Mouse (Mus musculus) cerebral cortex, adult 2 months (tissue): Measurements from ENCODE around the gene Tmub2.

Experiments used
- WGBS: fragments of 180-500 bp; shearing (Covaris S2); methylation state at CpG from one replicate; pipeline ENCODE4 v1.1.7; 2018; 5-methylcytosine and 5-hydroxymethylcytosine counted together

Tmub2 gene

DNA sequence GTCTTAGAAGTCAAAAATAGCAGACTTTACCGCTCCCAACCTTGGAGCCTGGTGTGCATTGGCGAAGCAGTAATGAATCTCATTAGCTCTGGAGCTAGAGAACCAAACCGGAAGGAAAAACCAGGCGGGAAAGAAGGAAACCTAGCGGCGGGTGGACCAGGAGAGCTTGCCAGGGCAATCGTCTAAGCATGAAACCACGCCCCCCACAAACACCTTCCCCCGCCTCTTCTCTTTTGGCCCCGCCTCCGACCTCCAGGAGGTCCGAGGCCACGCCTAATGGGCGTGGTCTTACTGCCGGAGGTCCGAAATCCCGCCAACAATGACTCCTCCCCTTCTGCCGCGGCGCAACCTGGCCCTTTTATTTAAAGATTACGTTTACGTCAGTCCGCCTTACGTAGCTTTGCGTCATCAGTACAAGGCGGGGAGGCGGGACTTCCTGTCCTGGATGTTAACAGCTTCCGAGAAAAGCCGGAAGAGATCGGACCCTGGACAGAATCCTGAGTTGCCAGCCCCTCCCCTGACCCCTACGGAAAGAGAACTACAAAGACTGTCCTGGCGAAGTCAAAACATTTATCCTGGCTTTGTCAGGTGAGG, at the start of gene Tmub2:
Tmub2 (plus strand) TSS at position 431 of the 594 bp plus-strand sequence.
- under 1% methylated on average over 32 of the region's 32 CpGs for WGBS

DNA sequence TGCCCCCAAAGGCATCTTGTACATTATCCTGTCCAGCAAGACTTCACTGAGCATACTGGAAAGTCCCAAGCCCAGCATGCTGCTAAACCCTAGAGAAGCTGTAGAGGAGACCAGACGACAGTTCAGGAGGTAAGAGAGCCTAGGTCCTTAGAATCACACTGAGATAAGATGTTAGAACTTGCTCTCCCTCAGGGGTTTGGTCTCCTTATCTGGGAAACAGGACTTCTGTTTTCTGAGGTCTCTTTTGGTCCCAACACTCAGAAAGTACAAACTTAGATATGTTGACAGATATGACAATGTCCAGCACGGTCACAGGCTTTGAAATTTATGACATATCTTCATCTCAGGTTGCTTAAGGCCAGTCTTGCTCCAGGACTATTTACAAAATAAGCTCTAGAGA, 48.7 kb upstream of the Tmub2 start:
- 86% methylated on average over 2 of the region's 2 CpGs for WGBS

DNA sequence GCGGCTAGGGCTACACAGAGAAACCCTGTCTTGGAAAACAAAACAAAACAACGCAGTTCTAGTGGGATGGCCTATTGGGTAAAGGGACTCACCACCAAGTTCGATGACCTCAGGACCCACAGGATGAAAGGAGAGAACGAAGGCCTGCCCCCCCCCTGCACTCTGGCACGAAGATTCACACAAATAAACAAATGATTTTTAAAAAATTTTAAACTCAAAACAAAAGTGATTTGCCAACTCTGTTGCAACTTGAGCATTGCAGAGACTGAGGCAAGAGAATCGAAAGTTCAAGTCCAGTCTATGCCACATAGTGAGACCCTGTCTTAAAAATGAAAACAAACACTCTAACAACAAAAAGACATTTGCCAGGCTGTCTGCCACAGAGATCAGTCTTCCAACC, 44.1 kb upstream of the Tmub2 start:
- 88% methylated on average over 6 of the region's 6 CpGs for WGBS

DNA sequence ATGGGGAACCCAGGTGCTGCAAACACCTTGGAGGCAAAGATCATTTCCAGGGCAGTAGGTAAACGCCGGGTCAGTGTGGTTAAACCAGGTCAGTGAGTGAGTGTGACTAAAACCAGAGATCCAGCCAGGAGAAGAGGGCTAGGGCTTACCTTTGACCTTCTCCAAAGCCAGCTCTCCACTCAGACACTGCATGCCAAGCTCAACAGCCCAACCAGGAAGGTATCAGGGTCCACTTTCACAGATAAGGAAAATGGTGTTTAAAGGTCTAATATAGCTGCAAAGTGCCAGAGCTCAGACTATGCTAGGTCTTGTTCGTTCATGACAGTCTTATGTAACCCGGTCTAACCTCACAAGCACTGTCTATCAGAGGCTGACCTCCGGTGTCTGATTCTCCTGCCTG, 43.5 kb upstream of the Tmub2 start:
- 91% methylated on average over 5 of the region's 5 CpGs for WGBS

DNA sequence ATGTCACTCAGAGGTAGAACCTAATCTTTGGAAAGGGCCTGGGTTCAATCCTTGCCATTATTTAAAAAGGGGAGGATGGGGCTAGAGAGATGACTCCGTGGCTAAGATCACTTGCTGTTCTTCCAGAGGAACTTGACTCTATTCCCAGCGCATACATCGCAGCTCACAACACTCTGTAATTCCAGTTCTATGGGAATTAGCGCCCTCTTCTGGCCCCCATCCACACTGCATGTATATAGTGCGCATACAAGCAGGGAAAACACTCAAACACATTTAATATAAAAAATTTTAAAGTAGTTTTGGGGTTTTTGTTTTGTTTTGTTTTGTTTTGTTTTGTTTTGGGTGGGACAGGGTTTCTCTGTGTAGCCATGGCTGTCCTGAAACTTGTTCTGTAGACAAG, 42.9 kb upstream of the Tmub2 start:
- WGBS: 57% methylated on average over 5 of the region's 5 CpGs

DNA sequence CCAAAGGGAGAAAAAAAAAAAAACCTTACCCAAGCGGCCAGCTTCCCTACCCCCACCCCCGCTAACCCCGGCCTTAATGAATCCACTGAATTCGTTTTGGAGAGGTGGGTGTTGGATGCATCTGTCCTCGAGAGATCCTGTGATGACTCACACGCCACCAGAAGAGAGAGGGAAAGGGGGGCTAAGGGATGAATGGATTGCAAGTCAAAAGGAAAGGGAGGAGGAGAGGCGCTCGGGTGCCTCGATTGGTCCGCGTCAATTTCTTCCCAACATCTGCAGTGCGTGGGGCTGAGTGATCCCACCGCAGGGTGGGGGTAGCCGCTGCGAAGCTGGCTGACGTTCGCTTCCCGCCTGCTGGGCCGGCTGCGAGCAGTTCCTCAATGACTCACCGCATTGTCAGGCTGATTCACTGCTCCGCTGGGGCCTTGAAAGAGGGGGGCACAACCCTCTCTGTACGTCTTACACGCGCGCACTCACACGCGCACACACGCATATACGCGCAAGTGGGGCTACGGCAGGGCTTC, 39.7 kb upstream of the Tmub2 start:
- WGBS: under 1% methylated on average over 32 of the region's 32 CpGs

DNA sequence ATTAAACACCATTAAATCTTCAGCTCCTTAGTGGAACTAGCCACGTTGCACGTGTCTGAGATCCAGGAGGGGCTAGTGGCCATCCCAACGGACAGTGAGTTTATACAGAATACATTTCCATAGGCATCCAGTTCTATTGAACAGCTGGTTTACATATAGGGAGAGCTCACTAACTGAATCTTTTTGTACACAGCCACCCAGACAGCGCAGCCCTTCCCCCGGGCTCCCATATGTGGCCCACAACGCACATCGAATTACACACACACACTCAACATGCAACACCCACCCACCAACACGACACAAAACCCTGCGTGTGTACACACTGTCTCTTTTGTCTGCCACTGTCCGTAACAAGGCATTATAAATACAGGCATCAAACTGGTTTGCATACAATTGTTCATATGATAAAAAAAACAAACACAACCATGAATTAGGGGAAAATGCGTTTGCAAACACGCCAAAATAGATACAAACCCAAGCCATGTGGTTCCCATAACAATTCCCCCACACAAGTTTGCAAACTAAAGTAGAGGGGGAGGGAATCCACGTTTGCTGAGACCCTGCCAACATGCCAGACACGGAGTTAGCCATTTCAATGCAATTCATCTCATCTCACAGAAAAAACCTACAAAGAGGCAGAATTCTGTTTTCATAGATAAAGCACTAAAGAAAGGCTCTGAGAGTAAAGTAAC, 39.0 kb upstream of the Tmub2 start:
- 24% methylated on average over 14 of the region's 14 CpGs for WGBS

DNA sequence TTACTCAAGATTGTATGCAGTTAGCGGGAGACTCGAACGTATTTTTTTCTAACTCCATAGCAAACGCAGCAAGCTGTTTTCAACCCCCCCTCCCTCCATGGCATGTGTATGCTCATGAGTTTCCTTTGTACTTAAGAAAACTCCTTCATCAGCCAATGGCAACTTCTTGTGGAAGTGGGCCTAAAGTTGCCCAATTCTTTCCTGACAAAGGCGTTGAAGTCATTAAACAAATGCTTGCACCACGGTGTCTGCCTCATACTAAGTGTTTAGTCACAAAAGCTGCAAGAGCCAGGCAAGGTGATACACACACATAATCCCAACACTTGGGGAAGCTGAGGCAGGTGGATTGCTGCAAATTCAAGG, 38.5 kb upstream of the Tmub2 start:
- WGBS: 59% methylated on average over 6 of the region's 6 CpGs

DNA sequence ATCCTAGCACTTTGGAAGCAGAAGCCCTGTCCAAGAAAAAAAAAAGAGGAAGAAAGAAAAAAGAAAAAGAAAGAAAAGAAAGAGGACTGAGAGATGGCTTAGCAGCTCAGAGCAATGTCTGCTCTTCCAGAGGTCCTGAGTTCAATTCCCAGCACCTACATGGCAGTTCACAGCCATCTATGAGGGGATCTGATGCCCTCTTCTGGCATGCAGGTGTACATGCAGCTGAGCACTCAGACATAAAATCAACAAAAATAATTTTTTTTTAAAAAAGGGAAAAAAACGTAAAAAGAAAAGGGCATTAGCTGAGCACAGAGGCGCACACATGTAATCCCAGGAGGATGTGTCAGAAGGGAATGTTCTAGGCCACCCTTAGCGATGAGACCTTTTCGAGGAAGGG, 37.9 kb upstream of the Tmub2 start:
- 87% methylated on average over 4 of the region's 4 CpGs for WGBS

DNA sequence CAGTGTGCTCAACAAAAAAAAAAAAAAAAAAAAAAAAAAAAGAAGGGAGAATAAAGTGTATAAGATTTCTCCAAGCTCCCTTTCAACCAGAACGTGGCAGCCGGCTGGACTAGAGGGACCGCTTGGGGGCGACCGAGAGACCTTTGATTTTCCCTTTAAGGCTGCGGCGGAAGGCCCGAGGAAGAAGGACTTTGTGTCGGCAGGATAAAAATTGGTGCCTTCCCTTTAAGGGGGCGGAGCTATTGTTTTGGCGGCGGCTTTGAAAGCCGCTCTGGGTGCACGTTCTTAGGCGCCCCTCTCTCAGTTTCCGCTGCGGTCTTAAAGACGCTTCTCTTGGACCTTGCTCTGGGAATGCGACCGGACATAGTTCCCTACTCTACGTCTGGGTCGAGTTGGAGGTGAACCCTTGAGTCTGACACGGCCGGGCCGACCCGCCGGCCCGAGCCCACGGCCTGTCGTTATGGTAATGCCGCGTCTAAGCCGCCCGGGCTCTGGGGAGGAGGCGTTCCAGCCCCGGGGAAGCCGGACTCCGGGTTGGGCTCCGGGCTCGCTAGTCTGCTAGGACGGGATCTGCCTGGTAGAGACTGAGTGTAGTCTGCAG, 36.0 kb upstream of the Tmub2 start, which contains the start of gene BC030867:
BC030867 (plus strand) TSS at position 253 of the 601 bp plus-strand sequence.
- WGBS: under 1% methylated on average over 41 of the region's 41 CpGs

DNA sequence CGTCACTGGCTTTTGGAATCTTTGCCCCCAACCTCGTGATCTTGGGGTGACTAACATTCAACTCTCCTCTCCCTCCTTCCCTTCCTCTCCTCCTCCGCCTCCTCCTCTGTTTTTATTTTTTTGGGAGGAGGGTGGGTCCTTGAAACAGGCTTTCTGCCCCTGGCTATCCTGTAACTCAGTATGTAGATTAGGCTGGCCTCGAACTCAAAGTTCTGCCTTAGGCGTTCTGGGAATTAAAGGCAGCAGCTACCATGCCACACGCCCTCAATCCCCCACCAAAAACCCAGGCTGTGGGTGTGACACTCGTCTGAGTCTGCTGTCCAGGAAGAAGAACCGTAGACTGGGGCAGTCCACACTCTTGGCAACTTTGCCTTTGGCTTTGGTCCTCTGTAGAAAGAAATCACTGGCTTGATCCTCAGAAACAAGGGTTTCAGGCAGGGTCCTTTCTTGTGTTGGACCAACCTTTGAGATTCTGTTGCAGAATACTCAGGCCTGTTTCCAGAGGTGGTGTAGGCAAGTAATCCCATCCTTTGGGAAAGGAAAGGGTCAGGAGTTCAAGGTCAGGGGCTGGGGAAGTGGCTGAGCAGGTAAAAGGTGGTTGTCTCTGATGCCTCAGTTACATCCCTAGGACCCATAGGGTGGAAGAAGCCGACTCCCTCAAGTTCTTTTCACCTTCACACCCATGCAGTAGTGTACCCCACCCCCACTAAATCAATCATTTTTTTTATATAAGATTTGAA, 35.2 kb upstream of the Tmub2 start:
- WGBS: 12% methylated on average over 9 of the region's 9 CpGs

DNA sequence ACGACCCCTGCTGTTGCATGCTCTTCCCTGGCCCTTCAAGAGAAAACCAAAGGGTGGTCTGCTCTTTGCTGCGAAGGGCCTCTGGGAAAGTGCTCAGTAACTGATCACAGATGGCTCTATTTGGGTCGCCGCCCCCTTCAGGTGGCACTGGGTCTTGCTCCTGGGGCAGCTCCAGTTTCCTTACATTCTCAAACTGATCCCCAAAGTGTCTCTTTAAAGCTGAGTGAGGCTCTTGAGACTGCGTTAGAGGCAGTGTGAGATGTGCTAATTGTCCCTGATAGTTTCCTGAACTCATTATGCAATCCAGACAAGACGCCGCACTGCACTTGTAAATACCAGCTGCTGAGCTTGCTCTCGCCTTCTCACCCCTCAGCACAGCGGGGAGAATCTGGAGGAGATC, 27.2 kb upstream of the Tmub2 start:
- WGBS: 32% methylated on average over 9 of the region's 9 CpGs

DNA sequence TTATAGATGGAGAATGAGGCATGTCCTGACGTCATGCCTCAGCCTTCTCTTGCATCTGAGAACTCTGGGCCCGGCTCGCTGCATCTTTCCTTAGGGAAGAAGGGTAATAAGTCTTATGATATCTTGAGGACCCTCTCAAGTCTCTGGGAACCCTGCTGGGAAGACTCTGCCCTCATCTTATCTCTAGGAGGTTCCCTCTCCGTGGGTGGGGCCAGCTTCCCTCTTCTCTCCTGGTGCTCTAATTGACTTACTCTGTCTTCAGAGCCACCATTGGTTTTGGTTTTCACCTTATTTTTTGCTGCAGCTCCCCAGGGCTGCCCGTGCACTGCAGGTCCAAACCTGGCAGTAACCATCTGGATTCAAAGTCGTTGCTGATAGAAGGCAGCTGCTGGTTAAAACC, 26.6 kb upstream of the Tmub2 start:
- 81% methylated on average over 6 of the region's 6 CpGs for WGBS

DNA sequence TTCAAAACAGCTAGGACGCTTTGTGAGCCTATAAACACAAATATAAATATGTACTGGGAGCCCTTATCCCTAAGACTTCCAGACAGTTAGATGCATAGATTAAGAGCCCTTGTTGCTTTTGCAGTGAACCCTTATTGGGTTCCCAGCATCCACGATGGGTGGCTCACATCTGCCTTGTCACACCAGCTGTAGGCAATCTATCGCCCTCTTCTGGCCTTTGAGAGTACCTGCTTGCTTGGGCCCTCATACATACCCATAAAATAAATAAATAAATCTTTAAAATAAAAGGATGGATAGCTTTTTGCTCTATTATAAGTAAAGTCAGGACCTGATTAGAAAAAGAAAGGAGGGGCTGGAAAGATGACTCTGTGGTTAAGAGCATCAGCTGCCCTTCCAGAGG, 26.2 kb upstream of the Tmub2 start:
- WGBS: 89% methylated on average over 3 of the region's 3 CpGs

DNA sequence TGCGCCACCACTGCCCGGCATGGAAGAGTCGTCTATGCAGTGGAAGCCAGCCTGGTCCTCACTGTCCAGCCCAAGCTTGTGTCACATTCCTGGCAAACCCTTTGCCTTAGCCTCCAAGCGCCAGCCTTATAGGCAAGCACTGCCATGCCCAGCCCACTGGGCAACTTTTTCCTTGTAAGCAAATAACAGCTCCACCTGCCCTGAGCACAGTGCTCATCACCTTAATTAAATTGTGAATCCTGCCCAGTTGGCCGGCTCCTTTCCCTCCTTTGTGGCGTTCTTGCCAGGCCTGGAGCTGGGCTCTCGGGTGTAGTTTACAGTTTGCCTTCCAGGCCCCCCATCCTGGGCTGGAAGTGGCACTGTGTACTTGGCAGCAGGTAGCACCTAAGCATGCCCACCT, 21.5 kb upstream of the Tmub2 start:
- 95% methylated on average over 7 of the region's 7 CpGs for WGBS

DNA sequence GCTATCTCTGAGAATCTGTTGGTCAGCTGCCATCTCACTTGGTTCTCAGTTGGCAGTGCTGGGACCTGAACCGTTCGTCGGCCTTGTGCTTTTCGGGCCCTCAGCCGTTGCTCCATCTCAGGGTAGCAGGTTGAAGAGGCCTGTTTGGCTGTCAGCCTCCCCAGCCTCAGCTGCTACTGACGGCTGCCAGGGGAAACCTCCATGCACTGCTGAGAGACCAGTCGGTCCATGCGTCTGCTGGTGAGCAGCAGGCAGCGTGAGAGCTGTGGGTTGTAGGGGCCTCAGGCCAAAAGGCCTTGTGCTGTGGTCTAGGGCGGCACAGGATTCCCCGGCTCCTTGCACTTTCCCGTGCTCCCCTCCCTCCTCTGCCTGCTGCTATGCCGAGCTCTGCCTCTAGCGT, 18.9 kb upstream of the Tmub2 start:
- WGBS: 82% methylated on average over 14 of the region's 14 CpGs

DNA sequence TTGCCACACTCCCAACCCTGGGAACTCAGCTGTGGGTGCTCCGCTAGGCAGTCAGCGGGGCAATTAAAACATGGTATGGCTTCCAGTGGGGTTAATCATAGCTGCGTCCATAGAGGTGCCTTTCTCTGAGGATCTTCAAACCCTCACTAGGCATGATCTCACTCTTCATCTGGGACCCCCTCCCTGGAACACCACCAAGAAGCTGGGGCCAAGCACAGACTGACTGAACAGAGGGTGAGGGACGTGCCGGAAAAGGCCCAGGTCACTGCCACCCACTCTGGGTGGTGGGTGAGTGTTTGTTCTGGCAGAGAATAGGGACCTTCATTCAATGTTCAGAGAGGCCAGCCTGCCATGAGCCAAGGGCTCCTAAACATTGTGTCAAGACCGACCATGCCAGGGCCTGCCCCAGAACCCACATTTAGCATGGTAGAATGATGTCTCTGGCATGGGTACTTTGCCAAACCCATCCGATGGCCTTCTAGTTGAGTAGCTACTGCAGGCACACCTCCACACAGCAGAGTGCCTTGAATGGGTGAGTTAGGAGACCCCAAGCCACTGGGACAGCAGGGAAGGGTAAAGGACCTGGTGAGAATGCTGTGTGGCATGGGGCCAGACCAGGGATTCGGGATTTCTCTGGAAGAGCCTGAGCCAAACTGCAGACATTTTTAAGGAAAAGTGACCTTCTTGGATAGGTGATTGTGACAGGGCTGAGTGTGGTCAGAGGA, 17.9 kb upstream of the Tmub2 start:
- WGBS: 77% methylated on average over 8 of the region's 8 CpGs

DNA sequence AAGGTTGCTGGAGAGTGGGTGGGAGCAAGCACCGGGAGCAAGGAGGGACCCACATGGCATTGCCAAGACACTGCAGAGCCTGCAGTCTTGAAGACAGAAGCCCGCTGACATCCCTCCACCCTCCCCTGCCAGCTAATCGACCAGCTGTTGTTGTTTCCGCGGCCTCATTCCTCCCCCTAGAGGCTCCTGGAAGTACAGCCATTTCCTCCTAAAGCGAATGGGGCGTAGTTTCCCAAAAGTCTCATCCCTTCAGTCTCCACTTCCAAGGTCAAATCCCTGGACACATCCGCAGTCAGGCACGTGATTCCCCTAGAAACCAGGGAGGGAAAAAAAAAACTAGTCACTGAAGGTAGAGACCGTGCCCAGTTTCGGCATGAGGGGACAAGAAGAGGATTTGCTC, 17.3 kb upstream of the Tmub2 start:
- WGBS: 5% methylated on average over 11 of the region's 11 CpGs

DNA sequence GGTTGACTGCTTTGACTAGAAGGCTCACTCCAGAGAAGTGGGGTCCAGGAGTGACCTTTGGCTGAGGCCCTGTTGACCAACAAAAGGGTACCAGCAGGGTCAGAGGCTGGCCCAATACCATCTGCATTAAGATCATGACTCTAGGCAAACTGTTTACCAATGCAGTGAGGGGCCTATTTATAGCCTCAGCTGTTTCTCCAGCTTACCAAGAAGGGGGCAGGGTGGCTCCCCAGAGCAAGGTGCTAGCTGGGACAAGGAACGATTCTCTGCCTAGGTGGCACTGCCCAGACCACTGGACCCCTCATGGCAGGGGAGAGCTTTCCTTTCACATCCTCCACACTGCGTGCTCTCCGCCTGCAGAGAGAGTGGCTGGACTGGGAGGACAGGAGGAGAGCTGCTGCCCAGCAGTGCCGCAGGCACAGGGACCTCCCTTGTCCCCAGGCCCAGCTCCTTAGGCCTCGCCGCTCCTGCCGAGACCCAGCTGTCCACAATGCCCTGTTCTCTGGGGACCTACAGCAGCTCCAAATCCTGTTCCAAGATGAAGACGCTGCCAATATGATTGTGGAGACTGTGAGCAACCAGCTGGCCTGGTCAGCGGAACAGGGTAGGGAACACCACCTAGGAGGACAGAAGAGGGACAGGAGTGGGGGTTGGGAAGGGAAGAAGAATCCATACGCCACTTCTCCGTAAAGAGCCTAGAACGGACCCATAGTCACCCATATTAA, 16.0 kb upstream of the Tmub2 start, which contains the start of gene Asb16:
Asb16 (plus strand) TSS at position 224 of the 725 bp plus-strand sequence.
- WGBS: 86% methylated on average over 12 of the region's 12 CpGs

DNA sequence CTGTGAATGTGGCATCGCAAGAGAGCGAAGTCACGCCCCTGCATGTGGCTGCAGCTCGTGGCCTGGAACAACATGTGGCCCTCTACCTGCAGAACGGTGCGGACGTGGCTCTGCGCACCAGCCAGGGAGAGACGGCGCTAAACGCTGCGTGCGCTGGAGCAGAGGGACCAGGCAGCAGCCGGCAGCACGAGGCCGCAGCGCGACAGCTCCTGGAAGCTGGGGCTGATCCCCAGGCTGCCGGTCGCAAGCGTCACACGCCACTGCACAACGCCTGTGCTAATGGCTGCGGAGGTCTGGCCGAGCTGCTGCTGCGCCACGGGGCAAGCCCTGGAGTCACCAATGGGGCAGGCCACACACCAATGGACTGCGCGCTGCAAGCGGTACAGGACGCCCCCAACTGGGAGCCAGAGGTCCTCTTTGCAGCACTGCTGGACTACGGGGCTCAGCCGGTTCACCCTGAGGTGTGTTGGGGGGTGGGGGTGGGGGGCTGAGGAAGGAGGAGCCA, 8.3 kb upstream of the Tmub2 start:
- 2% methylated on average over 33 of the region's 33 CpGs for WGBS

DNA sequence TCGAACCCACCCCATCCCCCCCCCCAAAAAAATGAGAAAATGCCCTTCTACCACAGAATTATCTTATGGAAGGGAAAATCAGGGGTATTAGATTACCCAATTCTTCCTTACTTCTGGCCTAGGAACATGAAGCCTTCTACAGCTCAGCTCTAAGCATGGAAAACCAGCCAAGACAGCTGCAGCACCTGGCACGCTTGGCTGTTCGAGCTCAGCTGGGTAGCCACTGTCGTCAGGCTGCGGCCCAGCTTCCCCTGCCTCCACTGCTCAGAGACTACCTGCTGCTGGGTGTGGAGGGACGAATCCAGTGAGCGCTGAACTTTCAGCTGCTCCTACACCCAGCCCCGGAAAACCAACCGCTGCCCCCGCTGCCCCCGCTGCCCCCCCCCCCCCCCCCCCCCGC, 7.0 kb upstream of the Tmub2 start:
- WGBS: 60% methylated on average over 9 of the region's 12 CpGs
